Mouse (Mus musculus): Measurements from ENCODE around the gene Zdhhc6. TPM values are rescaled to one million over a fixed set of nuclear protein-coding genes. Genes with fewer than 3 reads are reported as not detected.

The Zdhhc6 gene
- 10 to 100 TPM; 27.7 to 30.7 TPM for total RNA-seq (2021)

DNA sequence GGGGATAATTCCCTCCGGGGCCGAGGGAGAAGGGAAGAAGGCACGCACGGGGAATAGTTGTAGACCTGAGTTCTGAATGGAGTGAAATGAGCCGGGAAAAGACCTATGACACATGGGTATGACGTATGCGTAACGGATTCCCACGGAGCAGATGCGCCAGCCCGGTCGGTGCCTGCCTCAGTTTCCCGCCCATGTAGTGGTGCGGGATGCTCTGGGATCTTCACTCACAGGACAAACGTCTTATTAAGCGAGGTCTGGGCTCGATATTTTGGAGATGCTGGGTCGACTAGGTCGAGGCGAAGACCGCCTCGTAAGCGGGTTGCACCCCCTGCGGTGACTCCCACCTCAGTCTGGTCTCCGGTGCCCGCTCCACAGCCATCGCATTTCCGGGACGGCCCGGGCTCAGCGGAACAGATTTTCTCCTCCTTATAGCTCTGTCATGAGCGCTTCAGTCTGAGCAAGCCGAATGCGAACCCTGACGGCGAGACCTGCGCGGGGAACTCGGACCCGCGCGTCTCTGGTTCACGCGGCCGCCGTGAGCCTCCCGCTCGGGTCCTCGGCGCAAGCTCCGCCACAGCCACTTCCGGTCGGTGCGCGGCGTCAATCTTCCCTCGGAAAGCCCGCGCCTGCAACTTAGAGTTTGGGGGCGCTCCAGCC is at the start of gene Zdhhc6:
Gene Zdhhc6 (minus strand): TSS at position 581 of the 657 bp plus-strand sequence.
- intact Hi-C loops (cut with DNase I), result no loop called here
- DNase-seq, result peak; percentile 84

DNA sequence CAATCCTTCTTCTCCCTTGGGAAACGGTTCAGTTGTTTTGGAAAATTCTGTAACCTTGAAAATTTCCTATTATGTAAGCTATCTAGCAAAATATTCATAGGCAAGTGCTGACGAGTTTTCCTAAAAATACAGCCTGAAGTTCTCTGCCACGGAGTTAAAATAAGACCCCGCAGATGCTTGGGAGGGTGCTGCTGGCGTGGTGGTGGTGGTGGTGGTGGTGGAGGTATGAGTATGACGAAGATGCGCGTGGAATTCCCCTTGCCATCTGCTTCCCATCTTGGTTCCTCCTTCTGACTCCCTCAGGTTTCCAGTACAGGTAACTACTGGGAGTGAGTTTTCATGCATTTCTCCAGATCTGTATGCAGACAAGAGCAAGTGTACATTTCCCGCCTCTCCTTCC is 46.8 kb upstream of the Zdhhc6 start:
- intact Hi-C loops (cut with DNase I), result no loop called here
- DNase-seq, result no peak

DNA sequence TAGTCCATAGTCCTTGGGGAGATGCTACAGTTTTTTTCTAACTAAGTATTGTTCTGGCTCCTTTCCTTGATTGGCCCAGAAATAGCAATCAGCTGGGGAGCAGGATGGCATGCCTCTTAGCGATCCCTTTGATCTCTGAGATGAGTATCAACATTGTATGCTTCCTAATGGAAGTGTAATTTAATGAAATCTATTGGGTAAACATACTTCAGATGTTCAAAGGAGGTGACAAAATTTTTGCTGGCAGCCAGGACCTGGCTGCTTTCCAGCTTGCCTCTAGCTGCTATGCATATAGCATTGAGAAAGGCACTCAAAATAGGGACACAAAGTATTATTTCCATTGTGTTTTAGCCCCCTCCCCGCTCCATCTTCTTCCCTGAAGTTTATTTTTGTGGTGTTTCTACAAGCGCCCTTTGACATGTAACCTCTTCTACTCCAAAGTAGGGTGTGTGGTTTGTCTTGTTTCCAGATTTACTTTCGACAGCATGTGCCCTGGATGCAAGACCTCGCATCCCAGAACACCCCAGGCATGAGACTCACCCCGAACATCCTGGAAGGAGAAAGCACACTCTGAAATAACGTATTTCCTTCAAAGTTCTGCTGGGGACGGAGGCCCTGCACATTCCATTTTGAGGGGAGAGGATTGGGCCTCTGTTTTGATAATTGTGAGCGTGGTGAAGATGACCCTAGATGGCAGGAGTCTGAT is 35.0 kb upstream of the Zdhhc6 start:
- DNase-seq, result peak; percentile 6
- intact Hi-C loops (cut with DNase I), result no loop called here

DNA sequence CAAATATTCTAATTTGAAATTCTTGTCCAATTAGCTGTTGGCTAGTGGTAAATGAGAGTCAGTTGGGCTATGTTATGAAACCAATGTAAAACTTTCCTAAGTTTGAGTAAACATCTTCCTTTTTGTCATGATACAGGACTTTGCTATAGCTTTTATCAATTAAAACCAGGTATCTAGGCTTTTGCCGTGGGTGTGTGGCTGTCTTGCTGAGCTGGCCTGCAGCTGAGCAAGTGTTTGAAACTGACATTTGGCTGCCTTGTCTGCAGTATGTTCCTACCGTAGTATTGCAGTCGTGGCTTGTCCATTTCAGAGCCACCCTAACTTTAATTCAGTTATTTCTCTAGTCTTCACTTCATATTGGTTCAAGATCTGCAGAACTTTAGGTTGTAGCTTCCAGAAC is 32.4 kb upstream of the Zdhhc6 start:
- no peak for DNase-seq

DNA sequence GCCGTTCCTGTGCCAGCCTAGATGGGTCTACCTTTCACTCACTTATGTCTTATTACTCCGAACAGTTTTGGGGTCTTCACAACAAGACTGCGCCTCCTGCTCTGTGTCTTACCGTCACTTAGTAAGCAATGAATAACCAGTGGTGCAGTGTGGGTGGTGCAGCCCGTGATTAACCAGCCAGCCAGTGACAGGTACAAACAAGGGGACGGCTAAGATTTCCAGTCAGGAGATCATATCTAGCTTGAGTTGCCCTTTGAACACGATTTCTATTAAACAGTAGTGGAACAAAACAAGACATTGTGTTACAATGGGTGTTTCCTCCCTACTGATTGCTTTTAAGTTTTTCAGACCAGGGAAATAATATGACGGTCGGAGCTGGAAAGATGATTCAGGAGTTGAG is 27.4 kb upstream of the Zdhhc6 start:
- DNase-seq, result no peak
- intact Hi-C loops (cut with DNase I), result no loop called here

More for the DNA sequence above, 32.4 kb upstream of the Zdhhc6 start:
- intact Hi-C loops (cut with DNase I), result no loop called here

DNA sequence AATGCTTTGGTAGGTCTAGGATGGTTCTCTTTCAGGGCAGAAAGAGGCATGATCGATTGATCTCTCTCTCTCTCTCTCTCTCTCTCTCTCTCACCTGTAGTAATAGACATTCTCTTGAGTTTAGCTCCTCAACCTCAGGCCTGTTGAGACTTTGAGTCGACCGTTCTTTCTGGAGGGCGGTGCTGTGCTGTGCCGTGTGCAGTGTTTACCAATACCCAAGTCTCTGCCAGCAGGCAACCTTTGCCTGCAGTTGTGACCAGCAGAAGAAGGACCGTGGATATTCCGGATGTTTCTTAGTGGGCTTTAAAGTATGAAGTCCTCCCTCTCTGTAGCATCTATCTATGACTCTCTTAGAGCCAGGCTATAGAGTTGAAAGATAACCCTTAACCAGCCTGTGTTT is 26.6 kb upstream of the Zdhhc6 start:
- intact Hi-C loops (cut with DNase I), result no loop called here
- DNase-seq, result no peak

DNA sequence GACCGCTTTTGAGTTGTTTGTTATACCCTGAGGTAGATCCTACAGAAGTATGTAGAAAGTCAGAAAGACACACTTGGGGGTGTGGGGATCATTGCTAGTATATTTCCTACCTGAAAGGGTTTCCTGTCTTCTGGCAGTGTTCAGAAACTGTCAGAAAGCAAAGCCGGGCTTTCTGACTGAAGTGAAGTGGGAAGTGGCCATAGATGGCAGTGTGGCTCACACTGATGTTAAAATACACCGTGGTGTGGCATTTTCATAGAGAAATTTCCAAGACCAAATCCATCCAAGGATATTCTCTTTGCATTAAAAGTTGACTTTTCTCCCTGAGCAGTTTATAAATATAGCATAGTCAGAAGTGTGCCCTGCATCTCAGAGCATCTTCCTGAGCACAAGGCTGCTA is 25.5 kb upstream of the Zdhhc6 start:
- DNase-seq, result no peak
- intact Hi-C loops (cut with DNase I), result no loop called here

DNA sequence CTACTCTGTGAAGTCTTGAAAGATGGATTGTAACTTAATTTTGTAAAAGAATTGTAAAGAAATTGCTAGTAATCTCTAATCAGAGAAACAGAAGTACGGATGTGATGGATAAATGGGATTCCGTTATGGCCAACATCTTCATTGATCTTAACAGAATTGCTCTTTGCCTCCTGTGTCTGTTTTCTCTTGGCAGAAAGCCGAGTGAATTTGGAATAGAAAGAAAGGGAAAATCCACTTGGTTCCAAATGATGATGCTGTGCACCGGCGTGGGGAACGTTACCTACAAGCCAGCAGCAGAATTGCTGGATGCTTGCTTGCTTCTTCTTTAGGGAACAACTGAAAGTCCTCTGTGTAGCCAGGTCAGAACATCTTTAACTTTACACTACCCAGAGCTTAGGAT is 24.7 kb upstream of the Zdhhc6 start:
- intact Hi-C loops (cut with DNase I), result no loop called here
- DNase-seq, result no peak

DNA sequence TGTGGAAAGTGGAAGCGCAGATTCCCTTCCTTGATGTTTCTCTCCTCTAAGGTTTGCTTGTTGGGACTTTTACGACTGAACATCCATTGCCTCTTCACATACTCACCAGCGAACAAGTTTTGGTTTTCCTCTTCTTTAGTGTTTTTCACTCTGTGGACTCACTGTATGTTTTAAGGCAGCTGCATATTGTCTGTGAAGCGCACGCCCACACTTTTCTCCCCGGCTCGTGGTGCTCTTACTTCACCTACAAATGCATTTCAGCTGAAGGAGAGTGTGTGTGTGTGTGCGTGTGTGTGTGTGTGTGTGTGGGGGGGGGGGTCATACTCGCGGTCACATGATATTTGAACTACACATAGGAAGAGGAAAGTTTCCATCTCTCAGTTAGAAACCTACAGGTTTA is 21.8 kb upstream of the Zdhhc6 start:
- intact Hi-C loops (cut with DNase I), result loop anchor here (10.0 kb wide), 1 partner anchor 917 kb away; no protein-coding TSS in a partner anchor
- DNase-seq, result no peak

DNA sequence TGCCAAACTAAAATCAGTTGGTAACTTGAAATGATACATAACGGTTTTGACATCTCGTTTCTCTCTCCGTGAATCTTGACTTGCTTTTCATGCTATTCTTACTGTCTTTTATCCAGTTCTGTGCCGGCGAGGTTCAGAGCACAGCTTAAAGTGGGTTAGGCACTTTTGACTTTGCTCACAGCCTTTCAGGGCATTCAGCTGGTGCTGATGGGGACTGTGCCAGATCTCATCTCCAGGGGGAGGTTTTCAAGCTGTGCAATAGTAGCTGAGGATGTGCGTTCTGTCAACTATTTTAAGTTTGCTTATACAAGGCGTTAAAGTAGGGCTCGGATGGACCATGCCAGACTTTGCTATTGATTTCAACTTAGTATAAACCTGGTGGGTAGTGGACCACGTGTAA is 21.2 kb upstream of the Zdhhc6 start:
- DNase-seq, result no peak
- intact Hi-C loops (cut with DNase I), result loop anchor here (10.0 kb wide), 1 partner anchor 918 kb away; no protein-coding TSS in a partner anchor

DNA sequence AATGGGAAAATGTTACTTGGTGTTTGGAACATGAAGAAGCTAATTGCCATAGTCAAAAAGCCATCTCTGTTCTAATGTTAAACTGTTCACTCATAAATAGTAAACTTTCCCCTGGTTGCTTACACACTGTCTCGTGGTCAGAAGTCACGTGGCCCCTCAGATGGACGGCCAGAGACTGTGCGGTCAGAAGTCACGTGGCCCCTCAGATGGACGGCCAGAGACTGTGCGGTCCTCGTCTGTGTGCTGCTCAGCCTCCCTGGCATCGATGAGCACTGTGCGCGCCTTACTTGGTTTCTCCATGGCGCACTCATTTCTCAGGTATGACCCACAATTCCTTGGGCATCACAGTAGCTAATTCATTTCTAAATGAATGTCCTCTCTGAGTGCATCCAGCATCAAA is 20.6 kb upstream of the Zdhhc6 start:
- intact Hi-C loops (cut with DNase I), result loop anchor here (10.0 kb wide), 1 partner anchor 918 kb away; no protein-coding TSS in a partner anchor
- no peak for DNase-seq

DNA sequence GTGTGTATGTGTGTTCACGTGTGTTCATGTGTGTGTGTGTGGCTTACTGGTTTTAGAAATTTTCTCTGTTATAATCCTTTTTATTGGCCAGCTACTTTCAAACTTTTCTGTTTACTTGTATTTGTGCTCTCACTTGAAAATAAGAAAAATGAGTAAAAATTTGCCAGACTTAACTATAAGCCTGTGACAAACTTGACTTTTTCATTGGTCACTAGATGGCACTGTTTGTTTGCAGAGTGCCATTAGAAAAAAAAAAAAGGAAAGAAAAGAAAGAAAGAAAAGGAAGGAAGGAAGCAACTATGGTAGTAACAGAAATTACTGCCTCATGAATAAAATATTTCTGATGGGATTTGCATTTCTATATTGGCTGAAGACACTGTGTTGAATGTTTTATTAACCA is 20.0 kb upstream of the Zdhhc6 start:
- no peak for DNase-seq
- intact Hi-C loops (cut with DNase I), result loop anchor here (10.0 kb wide), 1 partner anchor 919 kb away; no protein-coding TSS in a partner anchor

DNA sequence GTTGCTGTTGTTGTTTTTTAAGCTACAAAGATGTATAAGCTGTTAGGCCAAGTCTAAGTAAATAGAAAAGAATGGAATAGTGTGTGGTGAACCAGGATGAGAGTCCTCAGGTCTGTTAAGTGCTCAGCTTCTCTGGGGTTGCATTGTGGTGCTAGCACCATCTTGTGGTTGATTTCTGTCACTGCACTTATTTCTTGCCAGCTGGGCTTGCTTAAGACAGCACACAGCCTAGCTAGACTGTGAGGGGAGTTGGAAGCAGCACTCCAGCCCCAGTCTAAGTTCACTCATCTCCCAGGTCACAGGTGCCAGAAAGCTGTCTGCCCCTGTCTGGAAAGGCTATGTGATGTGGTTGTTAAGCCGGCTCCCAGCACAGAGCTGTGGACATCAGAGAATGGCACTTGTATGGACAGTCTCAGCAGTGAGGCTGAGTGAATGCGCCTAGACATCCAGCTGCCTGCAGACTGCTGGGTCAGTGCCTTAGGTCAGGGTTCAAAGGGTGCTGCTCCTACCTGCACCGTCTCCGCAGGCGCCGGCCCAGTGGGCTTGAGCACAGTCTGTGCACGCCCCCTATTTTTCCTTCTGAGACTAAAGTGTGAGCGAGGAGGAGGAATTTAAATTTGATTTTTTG is 16.9 kb upstream of the Zdhhc6 start:
- peak; percentile 45 for DNase-seq
- intact Hi-C loops (cut with DNase I), result loop anchor here (5.0 to 10.0 kb wide), 2 partner anchors 800 to 922 kb away; no protein-coding TSS in a partner anchor

DNA sequence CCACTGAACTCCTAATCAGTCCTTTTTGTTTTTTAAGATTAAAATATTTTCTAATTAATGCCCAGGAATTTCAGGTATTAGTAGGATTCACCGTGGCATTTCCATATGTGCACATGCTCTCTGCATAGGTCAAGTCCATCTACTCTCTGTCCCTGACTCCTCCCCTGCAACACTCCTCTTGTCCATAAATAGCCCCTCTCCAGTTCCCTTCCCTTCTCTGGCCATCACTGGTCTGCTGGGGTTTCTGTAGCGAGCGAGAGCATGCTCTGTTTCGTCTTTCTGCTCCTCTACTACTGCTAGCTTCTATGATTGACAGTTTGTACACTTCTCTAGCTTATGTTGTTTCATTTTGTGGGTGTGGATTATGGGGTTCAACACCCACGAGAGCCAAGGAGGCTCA is 15.9 kb upstream of the Zdhhc6 start:
- intact Hi-C loops (cut with DNase I), result loop anchor here (5.0 to 10.0 kb wide), 2 partner anchors 801 to 923 kb away; no protein-coding TSS in a partner anchor
- DNase-seq, result no peak

DNA sequence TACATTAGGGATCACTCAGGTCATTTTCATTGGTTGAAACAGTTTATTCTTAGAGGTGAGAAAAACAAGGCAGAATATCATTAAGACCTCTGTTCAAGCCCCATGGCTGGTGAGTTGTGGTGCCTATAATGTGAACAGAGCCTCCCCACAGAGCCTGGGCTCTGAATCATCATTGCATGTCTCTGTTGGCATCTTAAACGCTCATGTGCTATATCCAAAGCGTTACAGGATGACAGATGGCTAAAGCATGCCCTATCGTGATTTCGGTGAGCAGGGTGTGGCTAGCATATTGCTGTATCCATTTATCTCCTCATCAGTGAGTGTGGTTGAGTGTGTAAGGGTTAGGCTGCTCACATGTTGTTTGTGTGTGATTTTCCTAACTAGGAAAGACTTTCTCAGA is 11.7 kb upstream of the Zdhhc6 start:
- no peak for DNase-seq
- intact Hi-C loops (cut with DNase I), result no loop called here

DNA sequence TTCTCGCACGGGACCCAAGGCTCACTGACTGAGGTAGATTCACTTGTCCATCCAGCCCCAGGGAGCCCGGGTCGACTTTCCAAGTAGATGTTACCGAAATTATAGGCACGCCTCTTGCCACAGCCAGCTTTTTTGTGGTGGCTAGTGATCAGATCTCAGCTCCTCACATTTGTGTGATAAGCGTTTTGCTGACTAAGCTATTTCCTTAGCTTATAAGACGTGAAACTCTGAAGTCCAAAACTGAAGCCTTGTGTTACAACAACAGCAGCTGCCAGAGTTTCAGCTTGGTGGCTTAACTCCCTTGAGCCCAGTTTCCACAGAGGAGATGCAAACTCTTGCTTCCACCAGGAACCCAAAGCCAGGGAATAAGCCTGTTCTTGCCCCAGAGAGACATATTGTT is 6.8 kb upstream of the Zdhhc6 start:
- no peak for DNase-seq
- intact Hi-C loops (cut with DNase I), result no loop called here

DNA sequence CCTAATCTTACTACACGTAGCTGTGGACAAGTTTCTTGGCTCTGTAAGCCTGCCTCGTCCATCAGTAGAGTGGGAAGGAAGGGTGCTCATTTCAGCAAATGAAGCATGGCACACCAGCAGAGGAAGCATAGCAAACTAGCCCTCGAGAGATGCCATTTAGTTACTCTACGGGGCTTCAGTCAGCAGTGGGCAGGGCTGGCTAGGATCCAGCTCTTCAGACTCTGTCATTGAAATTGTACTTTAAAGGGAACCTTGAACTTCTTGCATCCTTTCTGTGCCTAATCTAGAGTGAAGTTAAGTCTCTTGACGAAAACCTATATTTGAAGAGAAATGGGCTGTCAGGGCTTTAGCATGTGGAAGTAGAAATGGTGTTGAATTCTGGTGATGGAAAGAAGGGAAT is 3.7 kb upstream of the Zdhhc6 start:
- DNase-seq, result no peak
- intact Hi-C loops (cut with DNase I), result no loop called here

DNA sequence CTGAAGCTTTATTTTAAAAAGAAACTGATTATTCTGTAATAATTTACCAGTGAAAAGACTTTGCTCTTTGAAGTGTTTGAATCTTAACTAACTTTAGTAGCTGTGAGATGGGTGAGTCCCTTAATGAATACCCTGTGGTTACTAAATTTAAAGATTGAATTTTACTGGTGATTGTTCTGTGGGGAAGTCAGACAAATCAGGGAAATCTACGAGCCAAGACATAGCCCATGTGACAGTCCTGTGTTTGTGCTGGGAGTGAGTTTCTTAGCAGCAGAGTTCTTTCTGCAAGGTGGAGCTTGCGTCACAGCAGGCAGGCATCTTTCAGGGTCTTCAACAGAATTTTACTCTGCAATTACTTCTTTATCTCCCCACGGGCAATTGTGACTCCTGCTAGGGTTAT is 3.2 kb upstream of the Zdhhc6 start:
- intact Hi-C loops (cut with DNase I), result no loop called here
- DNase-seq, result no peak

DNA sequence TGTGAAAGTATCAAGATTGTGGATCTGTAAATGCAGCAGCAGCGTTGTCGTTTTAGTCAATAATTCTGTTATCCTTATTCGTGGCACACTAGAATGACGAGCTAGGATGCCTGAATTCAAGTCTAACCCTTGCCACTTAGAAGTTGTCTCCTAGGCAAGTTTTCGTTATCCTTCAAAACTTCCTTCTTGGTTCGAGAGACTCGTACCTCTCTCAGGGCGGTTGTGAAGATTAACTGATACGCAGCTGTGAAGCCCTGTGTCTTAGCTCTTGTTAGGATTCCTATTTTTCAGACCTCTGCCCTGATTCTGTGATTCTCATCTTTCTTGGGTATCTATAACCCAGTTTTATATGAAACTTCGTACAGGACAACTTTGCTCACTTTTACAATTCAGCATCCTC is 1.1 kb upstream of the Zdhhc6 start:
- DNase-seq, result no peak
- intact Hi-C loops (cut with DNase I), result no loop called here

DNA sequence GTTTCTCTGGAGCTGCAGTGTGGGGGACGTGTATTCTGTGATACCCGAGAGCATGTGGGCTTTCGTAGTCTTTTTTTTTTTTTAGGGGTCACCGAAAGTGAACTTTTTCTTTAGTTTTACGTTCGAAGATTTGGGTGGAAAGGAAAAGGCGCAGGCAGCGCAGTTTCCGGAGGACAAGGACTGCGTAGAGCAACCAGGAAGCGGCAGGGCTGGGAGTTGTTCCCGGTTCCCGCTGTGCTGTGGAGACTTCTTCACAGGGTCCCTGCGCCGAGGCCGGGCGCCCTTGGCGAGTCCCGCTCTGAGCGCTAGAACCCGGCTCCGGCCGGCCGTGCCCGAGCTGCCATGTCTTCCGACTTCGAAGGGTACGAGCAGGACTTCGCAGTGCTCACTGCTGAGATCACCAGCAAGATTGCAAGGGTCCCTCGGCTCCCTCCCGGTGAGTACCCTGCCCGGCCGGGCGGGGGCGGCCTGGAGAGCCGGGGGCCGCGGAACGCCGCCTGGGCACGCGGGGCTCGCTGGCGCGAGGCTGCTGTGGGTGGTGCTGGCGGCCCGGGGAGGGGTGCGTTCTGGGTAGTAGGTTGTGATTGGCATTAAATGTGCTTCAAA is 380 bp upstream of the Zdhhc6 start, which contains the start of gene Vti1a:
Gene Vti1a (plus strand): TSS at position 187 of the 606 bp plus-strand sequence.
- DNase-seq, result peak; percentile 94
- intact Hi-C loops (cut with DNase I), result no loop called here

DNA sequence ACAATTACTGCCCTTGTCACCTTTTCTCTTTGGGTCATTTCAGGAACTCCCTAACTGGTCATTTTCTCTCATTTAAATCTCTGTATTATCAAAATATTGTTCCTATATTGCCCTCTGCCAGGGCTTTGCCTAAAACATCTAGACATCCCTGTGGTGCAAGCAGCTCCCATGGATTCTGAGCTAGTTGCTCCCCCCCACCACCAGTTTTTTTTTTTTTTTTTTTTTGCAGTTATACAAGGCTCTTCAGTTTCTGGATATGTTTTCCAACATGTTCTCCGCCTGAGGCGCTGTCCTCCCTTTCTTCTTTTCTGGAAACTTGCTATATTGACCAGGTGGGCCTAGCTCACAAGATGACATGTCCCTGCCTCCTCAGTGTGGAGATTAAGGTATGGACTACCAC is 2.2 kb downstream of the Zdhhc6 start:
- intact Hi-C loops (cut with DNase I), result no loop called here
- no peak for DNase-seq

Data from left cerebral cortex, postnatal 4 days (tissue).